Mouse (Mus musculus) heart, adult 2 months (tissue): ENCODE results near the gene Speer2. TPM values are rescaled to one million over a fixed set of nuclear protein-coding genes. Genes with fewer than 3 reads are reported as not detected.

ENCODE experiments used
- DNase-seq, 2 experiments: peaks; one replicate each; pipeline ENCODE4 v3.0.0; 2021
- H3K27ac ChIP-seq: fragments of 200-600 bp; 2 replicates; pipeline ENCODE4 v1.8.1; 2022
- H3K27me3 ChIP-seq: fragments of 200-500 bp; 2 replicates; pipeline ENCODE4 v1.6.1; 2012; ENCODE audit warnings: mild to moderate bottlenecking, low read length, inconsistent platforms, mixed read lengths; ENCODE audit not compliant: control insufficient read depth, insufficient read depth
- H3K36me3 ChIP-seq: fragments of 200-500 bp; 2 replicates; pipeline ENCODE4 v1.6.1; 2012; ENCODE audit warnings: low read length, inconsistent platforms; ENCODE audit not compliant: control insufficient read depth, insufficient read depth
- H3K4me1 ChIP-seq: fragments of 200-500 bp; 2 replicates; pipeline ENCODE4 v1.6.1; 2011; ENCODE audit warnings: low read length; ENCODE audit not compliant: control insufficient read depth, insufficient read depth
- H3K4me3 ChIP-seq: fragments of 200-600 bp; 2 replicates; pipeline ENCODE4 v1.8.1; 2022
- H3K79me2 ChIP-seq: fragments of 200-500 bp; replicated peaks from 2 replicates; pipeline ENCODE4 v1.6.1; 2012; ENCODE audit warnings: mild to moderate bottlenecking, inconsistent platforms, low read length, moderate library complexity, mixed read lengths; ENCODE audit not compliant: control insufficient read depth, insufficient read depth
- H3K9ac ChIP-seq: fragments of 200-500 bp; 2 replicates; pipeline ENCODE4 v1.6.1; 2012; ENCODE audit warnings: low read depth, mild to moderate bottlenecking, control low read depth, inconsistent platforms, low read length, mixed read lengths
- CTCF ChIP-seq: fragments of 200-600 bp; IDR thresholded peaks from 2 replicates; pipeline ENCODE4 v1.8.1; 2022; ENCODE audit warnings: antibody characterized with exemption, mild to moderate bottlenecking, moderate library complexity
- EP300 ChIP-seq: fragments of 200-500 bp; IDR thresholded peaks from 2 replicates; pipeline ENCODE4 v1.6.1; 2011; ENCODE audit warnings: low read depth, low read length, control low read depth; ENCODE audit not compliant: insufficient read depth
- POLR2A ChIP-seq: fragments of 200-500 bp; IDR thresholded peaks from 2 replicates; pipeline ENCODE4 v1.6.1; 2011; ENCODE audit warnings: mild to moderate bottlenecking, low read depth, low read length, control low read depth; ENCODE audit not compliant: insufficient read depth
- WGBS: fragments of 180-500 bp; shearing (Covaris S2); methylation state at CpG from one replicate; pipeline ENCODE4 v1.1.7; 2018; 5-methylcytosine and 5-hydroxymethylcytosine counted together
- intact Hi-C: fragments of 180-260 bp; cut with DNase I; formaldehyde crosslinking; loops from one replicate; pipeline ENCODE4 v1.15.1; 2025
- long read RNA-seq: library from polyadenylated mRNA; stranded (forward); transcript quantifications from one replicate; pipeline ENCODE4 v2.0.0, GENCODE M21; 2021
- polyA plus RNA-seq: library from polyadenylated mRNA; depleted of rRNA; stranded (reverse); fragments of >200 nt; gene quantifications from 2 replicates; pipeline ENCODE4 v1.2.3, GENCODE M21; 2012; rRNA removed
- total RNA-seq, 2 experiments: library from RNA; stranded (reverse); gene quantifications; 2 replicates each; pipeline ENCODE4 v1.2.3; 2021

The Speer2 gene
- total RNA-seq (not detected), polyA plus RNA-seq (not detected in 2 replicates)
- long read RNA-seq = 0 reads

GRCm38 (mm10) chr16:69863644-69864043 lies at the start of gene Speer2:
Speer2 (minus strand) TSS chr16:69863744.
- no peak for DNase-seq

DNA sequence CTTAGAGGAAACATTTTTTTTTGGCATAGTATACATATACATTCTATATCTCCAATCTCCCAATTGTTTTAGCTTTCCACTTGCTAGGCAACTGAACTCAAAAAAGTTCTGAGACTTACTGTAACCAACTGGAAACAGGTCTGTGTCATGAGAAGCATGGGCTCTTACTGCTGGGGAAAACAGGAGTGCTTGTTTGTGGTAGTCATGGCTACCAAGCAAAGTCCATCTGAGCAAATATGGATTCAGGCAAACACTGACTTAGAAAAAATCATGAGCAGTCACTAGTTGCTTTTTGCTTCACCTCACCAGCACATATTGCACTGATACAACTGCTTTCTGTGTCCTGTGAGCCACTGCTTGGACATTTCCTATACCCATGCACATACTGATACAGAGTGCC lies 40.8 kb upstream of the Speer2 start:
- Histone ChIP-seq H3K36me3 (no peaks in the 10 kb centered on the region), H3K27me3 (no peaks in the 10 kb centered on the region), H3K4me1 (no peaks in the 10 kb centered on the region), H3K27ac (no peak overlapping the region), H3K4me3 (no peak overlapping the region), H3K9ac (no peak overlapping the region), H3K79me2 (no peaks in the 10 kb centered on the region)
- no peak for DNase-seq
- TF ChIP-seq POLR2A = no peak
- no peak for TF ChIP-seq CTCF
- no peak for TF ChIP-seq EP300
- intact Hi-C loops = no loop called here

More at GRCm38 (mm10) chr16:69863644-69864043, at the start of gene Speer2:
- Histone ChIP-seq H3K36me3 (no peaks in the 10 kb centered on the region), H3K79me2 (no peaks in the 10 kb centered on the region), H3K27ac (no peak within 1 kb of the TSS), H3K4me3 (no peak within 1 kb of the TSS), H3K27me3 (no peaks in the 10 kb centered on the region), H3K9ac (no peak within 1 kb of the TSS), H3K4me1 (no peaks in the 10 kb centered on the region)
- 88% methylated on average over 4 of the region's 4 CpGs for WGBS
- intact Hi-C loops = no loop called here
- TF ChIP-seq EP300 (no peak), CTCF (no peak), POLR2A (no peak)

DNA sequence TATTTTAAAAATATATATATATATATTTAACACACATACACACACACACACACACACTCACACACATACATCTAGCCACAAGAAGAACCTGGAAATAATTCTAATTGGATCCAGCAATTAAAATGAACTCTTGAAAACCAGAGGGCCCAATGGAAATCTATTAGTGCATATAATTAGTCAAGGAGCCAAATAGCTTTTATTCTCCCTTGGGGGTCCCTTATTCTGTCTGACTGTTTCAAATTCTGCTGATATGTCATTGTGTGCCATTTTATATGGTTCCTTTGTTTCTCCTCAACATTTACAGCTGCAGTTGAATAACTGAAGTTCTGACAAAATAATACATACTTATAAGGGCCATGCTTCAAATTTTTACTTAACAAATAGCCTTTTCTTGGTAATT lies 17.2 kb upstream of the Speer2 start:
- Histone ChIP-seq H3K9ac (no peak overlapping the region), H3K27me3 (no peaks in the 10 kb centered on the region), H3K36me3 (no peaks in the 10 kb centered on the region), H3K4me3 (no peak overlapping the region), H3K27ac (no peak overlapping the region), H3K4me1 (no peaks in the 10 kb centered on the region), H3K79me2 (no peaks in the 10 kb centered on the region)
- intact Hi-C loops = no loop called here
- TF ChIP-seq POLR2A (no peak), CTCF (no peak), EP300 (no peak)
- no peak for DNase-seq

- 68% methylated on average over 2 of the region's 2 CpGs for WGBS
These were observed 26.9 kb downstream of the Speer2 start for GRCm38 (mm10) chr16:69836628-69837027.

GRCm38 (mm10) chr16:69813652-69814051 lies 49.9 kb downstream of the Speer2 start:
- intact Hi-C loops = no loop called here
- no peak overlapping the region for H3K9ac ChIP-seq
- no peaks in the 10 kb centered on the region for H3K27me3 ChIP-seq
- H3K27ac ChIP-seq = no peak overlapping the region
- DNase-seq = no peak
- no peaks in the 10 kb centered on the region for H3K36me3 ChIP-seq
- TF ChIP-seq EP300 (no peak), CTCF (no peak)
- no peaks in the 10 kb centered on the region for H3K79me2 ChIP-seq
- WGBS = 63% methylated on average over 5 of the region's 5 CpGs
- H3K4me1 ChIP-seq = no peaks in the 10 kb centered on the region
- no peak overlapping the region for H3K4me3 ChIP-seq

More at GRCm38 (mm10) chr16:69836628-69837027, 26.9 kb downstream of the Speer2 start:
- H3K36me3 ChIP-seq = no peaks in the 10 kb centered on the region
- no peak overlapping the region for H3K27ac ChIP-seq
- no peak overlapping the region for H3K4me3 ChIP-seq
- DNase-seq = no peak
- no peaks in the 10 kb centered on the region for H3K4me1 ChIP-seq
- H3K27me3 ChIP-seq = no peaks in the 10 kb centered on the region
- no peak overlapping the region for H3K9ac ChIP-seq
- intact Hi-C loops = no loop called here
- TF ChIP-seq POLR2A = no peak
- no peak for TF ChIP-seq CTCF
- no peak for TF ChIP-seq EP300
- H3K79me2 ChIP-seq = no peaks in the 10 kb centered on the region
